Mouse (Mus musculus): ENCODE measurements at regions not wholly inside any gene's neighbourhood (a gene's known extent, or its start where the extent isn't known, plus 50 kb on each side); places are given as distances from the start of the nearest gene placed in this dataset.

- no peak for TF ChIP-seq POLR2A (IDR thresholded peaks at IDR 0.05; ENCODE audit: borderline replicate concordance, low read depth, low read length)
- no peak for TF ChIP-seq CTCF (IDR thresholded peaks at IDR 0.05; ENCODE audit: low read depth, low read length)
Measured at GRCm38 (mm10) chr1:77959309-77959708, 237.6 kb downstream of the Pax3 start.

Data from bone marrow macrophage, adult 2 months (primary cell).